Mouse (Mus musculus) limb, embryonic 10.5 days (tissue): ENCODE data around the gene Pcgf2. TPM values are rescaled to one million over a fixed set of nuclear protein-coding genes. Genes with fewer than 3 reads are reported as not detected.

Experiments
- DNase-seq: peaks from one replicate; pipeline ENCODE4 v3.0.0-alpha.2; 2017; ENCODE audit warnings: low spot score
- H3K27ac ChIP-seq: fragments of 300-500 bp; sonication (generic); 2 replicates; pipeline ENCODE4 v1.5.1; 2016; ENCODE audit warnings: mild to moderate bottlenecking
- H3K27me3 ChIP-seq: fragments of 300-500 bp; sonication (generic); 2 replicates; pipeline ENCODE4 v1.6.1; 2016; ENCODE audit warnings: low read depth, mild to moderate bottlenecking; ENCODE audit not compliant: poor library complexity, severe bottlenecking
- H3K36me3 ChIP-seq: fragments of 300-500 bp; sonication (generic); 2 replicates; pipeline ENCODE4 v1.6.1; 2016; ENCODE audit warnings: mild to moderate bottlenecking, moderate library complexity
- H3K4me1 ChIP-seq: fragments of 300-500 bp; sonication (generic); 2 replicates; pipeline ENCODE4 v1.6.1; 2016
- H3K4me3 ChIP-seq: fragments of 300-500 bp; sonication (generic); 2 replicates; pipeline ENCODE4 v1.5.1; 2016; ENCODE audit warnings: mild to moderate bottlenecking, moderate library complexity
- H3K9me3 ChIP-seq: fragments of 300-500 bp; sonication (generic); replicated peaks from 2 replicates; pipeline ENCODE4 v1.6.1; 2016; ENCODE audit warnings: mild to moderate bottlenecking
- WGBS: fragments of 180-500 bp; shearing (Covaris S2); methylation state at CpG from one replicate; pipeline ENCODE4 v1.1.7; 2016; 5-methylcytosine and 5-hydroxymethylcytosine counted together
- polyA plus RNA-seq: library from polyadenylated mRNA; unstranded; fragments of >200 nt; fragmentation: Nextera tagmentation; extraction: Ambion mirVana; gene quantifications from 2 replicates; pipeline ENCODE4 v1.2.1, GENCODE M21; 2016

Pcgf2 gene
- polyA plus RNA-seq, 1 experiment from 2014 or later = 21.5 TPM

DNA sequence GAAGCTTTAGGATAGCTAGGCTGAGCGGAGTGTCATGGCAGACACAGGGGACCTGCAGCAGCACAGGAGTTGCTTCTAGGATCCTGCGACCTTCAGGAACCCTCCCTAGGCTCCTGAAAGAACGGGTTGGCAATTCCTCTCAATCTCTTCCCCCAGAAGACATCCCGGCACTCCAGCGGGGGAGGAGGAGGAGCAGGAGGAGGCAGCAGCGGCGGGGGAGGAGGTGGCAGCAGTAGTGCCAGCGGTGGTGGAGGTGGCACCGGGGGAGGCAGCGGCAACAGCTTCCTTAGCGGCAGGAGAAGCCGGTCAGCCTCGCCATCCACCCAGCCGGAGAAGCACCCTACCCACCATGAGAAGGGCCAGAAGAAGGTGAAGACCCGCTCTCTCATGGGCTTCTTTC lies 31.0 kb downstream of the Pcgf2 start:
- Histone ChIP-seq H3K27ac (no peak overlapping the region), H3K4me3 (no peak overlapping the region), H3K27me3 (0 out of 2 replicates have a peak, but pooled peaks cover 3% of the 10 kb centered on the region), H3K4me1 (peaks cover 53% of the 10 kb centered on the region), H3K36me3 (peaks cover 96% of the 10 kb centered on the region), H3K9me3 (no peaks in the 10 kb centered on the region)
- DNase-seq = no peak
- 63% methylated on average over 15 of the region's 15 CpGs for WGBS

DNA sequence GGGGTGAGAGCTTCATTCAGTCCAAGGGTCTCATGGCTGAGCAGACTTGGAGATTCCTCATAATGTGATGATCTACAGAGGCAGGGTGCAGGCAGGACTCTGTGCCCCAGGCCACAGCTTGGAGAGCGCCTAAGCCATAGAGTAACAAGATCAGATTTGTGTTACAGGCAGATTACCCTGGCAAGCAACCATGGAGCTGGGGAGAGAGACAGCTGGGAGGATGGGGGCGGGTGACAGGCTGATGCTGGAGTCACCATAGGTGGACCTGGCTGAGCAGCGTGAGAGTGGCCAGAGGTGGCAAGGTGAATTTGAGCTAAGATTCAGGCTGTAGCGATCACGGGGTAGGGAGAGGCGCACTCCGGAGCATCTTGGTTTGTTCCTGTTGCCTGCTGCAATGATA lies 32.1 kb downstream of the Pcgf2 start:
- no peak for DNase-seq
- no peak overlapping the region for H3K27ac ChIP-seq
- 91% methylated on average over 7 of the region's 7 CpGs for WGBS
- no peak overlapping the region for H3K4me3 ChIP-seq
- H3K4me1 ChIP-seq = peaks cover 58% of the 10 kb centered on the region
- 0 out of 2 replicates have a peak, but pooled peaks cover 3% of the 10 kb centered on the region for H3K27me3 ChIP-seq
- peaks cover 85% of the 10 kb centered on the region for H3K36me3 ChIP-seq
- no peaks in the 10 kb centered on the region for H3K9me3 ChIP-seq

DNA sequence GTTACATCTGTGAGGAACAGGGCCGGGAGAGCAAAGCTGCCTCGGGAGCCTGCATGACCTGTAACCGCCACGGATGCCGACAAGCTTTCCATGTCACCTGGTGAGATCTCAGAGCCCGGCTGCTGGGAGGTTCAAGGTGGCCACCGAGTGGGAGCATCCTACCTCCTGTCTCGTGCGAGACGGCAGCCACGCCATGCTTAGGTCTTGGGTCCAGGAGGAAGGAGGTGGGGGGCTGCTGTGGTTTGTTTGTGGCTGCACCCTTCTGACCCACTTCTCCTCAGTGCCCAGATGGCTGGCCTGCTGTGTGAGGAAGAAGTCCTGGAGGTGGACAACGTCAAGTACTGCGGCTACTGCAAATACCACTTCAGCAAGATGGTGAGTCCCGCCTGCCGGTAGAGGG lies 33.5 kb downstream of the Pcgf2 start:
- DNase-seq = no peak
- peaks cover 71% of the 10 kb centered on the region for H3K36me3 ChIP-seq
- no peaks in the 10 kb centered on the region for H3K9me3 ChIP-seq
- H3K4me1 ChIP-seq = peaks cover 68% of the 10 kb centered on the region
- H3K4me3 ChIP-seq = no peak overlapping the region
- peaks cover 6% of the 10 kb centered on the region for H3K27me3 ChIP-seq
- 91% methylated on average over 15 of the region's 15 CpGs for WGBS
- no peak overlapping the region for H3K27ac ChIP-seq

DNA sequence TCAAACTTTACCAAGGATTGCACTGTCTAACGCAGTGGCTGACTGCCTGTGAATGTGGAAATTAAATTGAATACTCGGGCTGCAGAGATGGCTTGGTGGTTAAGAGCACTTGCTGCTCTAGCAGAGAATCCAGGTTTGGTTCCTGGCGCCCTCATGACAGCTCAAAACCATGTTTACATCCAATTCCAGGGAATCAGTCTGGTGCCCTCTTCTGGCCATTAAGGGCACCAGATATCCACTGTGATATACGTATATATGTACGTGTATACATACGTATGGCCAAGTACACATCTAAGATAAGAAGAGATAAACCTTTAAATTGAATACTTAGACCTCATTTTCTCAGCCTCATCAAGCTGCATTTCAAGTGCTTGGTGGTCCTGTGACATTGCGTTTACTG lies 34.1 kb downstream of the Pcgf2 start:
- Histone ChIP-seq H3K27ac (no peak overlapping the region), H3K27me3 (peaks cover 11% of the 10 kb centered on the region), H3K9me3 (no peaks in the 10 kb centered on the region), H3K4me3 (0 out of 2 replicates have a peak overlapping the region, but pooled peaks have one; percentile 73), H3K36me3 (peaks cover 65% of the 10 kb centered on the region), H3K4me1 (peaks cover 73% of the 10 kb centered on the region)
- DNase-seq = no peak
- WGBS = 93% methylated on average over 7 of the region's 7 CpGs

DNA sequence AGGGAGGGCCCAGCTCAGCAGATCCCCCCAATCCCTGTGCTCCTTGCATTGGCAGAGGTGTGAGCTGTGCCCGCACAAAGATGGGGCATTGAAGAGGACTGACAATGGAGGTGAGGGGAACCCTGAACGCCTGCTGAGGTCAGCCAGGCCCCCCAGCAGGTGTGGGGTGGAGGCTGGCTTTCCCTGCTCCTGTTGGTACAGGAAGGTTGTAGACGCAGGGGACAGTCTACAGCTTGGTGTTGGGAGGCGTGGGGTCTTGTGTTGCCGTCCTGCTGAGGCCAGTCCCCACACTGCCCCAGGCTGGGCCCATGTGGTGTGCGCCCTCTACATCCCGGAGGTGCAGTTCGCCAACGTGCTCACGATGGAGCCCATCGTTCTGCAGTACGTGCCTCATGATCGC lies 34.9 kb downstream of the Pcgf2 start:
- no peak for DNase-seq

DNA sequence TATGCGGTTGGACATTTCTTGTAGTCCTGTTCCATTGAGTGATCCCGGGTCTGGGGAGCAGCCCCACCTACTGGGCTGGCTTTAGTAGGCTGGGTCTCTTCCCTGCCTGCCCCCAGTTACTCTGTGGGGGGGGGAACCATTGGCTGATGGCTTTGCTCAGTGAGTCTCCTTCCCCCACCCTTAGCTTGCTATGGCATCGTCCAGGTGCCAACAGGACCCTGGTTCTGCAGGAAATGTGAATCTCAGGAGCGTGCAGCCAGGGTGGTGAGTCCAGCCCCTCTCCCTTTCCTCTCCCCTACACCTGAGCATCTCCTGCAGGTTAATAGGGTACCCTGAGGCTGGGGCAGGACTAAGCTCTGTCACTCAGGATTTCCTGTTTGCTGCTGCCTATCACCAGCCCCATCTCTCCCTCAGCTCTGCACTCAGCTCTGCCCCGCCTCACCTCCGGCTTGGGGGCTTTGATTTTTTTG lies 35.5 kb downstream of the Pcgf2 start:
- peaks cover 51% of the 10 kb centered on the region for H3K36me3 ChIP-seq
- H3K27me3 ChIP-seq = peaks cover 18% of the 10 kb centered on the region
- peak; percentile 46 for DNase-seq
- 38% methylated on average over 6 of the region's 6 CpGs for WGBS
- H3K4me1 ChIP-seq = peaks cover 73% of the 10 kb centered on the region
- H3K4me3 ChIP-seq = peak overlapping the region; percentile 73
- peak overlapping the region; percentile 97; the same call in 1 of the 2 replicates for H3K27ac ChIP-seq
- H3K9me3 ChIP-seq = no peaks in the 10 kb centered on the region

More for the DNA sequence above, 34.9 kb downstream of the Pcgf2 start:
- H3K4me1 ChIP-seq = peaks cover 73% of the 10 kb centered on the region
- H3K36me3 ChIP-seq = peaks cover 57% of the 10 kb centered on the region
- peak overlapping the region; percentile 73 for H3K4me3 ChIP-seq
- no peak overlapping the region for H3K27ac ChIP-seq
- H3K9me3 ChIP-seq = no peaks in the 10 kb centered on the region
- WGBS = 93% methylated on average over 13 of the region's 13 CpGs
- peaks cover 18% of the 10 kb centered on the region for H3K27me3 ChIP-seq

DNA sequence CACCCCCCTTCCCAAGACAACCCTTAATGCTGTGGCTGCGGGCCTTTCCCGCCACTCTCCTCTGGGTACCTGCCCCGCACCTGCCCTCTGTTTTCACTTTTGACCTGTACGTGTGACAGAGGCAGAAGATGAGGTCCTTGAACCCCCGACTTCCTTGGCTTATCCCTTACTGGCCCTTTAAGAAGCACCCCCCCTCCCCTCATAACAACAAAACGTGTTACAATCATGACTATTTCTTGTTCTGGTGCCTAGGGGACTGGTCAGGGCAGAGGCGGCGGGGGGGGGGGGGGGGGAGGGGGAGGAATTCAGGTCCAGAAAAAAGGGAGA lies 36.0 kb downstream of the Pcgf2 start:
- 0% methylated on average over 7 of the region's 8 CpGs for WGBS
- Histone ChIP-seq H3K9me3 (no peaks in the 10 kb centered on the region), H3K27me3 (peaks cover 16% of the 10 kb centered on the region), H3K27ac (peak overlapping the region; percentile 97), H3K36me3 (peaks cover 46% of the 10 kb centered on the region), H3K4me3 (peak overlapping the region; percentile 73), H3K4me1 (peaks cover 73% of the 10 kb centered on the region)
- DNase-seq = no peak

DNA sequence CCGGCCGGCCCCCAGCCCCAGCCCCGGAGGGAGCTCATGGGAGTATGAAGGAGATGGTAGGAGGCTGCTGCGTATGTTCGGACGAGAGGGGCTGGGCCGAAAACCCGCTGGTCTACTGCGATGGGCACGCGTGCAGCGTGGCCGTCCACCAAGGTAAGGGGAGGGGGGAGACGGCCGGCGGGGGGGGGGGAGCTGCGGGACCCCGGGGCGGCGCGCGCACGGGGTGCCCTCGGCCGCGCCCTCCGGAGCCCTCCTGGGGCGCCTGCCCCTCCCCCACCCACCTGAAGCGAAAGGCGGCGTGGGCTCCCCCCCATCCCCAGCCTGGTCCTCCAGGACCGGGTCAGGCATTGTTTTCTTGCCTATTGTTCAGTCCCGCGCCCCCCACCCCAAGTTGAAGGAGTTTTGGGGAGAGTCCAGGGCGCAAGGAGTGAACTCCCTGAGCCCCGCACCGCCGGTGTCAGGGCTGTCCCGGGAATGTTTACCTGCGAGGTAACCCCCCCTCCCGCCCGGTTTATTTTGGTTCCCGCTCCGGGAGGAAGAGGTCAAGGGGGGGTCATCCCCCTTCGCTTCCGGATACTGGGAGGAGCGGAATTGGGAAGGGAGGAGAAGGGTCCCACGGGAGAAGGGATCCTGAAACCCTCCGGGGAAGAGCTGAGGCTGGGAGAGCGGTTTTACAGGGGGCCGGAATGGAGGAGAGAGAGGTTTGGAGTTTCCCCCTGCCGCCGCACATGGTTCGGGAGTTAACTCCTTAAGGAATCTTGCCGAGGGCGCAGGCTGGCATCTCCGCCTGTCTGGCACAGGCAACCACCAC lies 36.6 kb downstream of the Pcgf2 start:
- H3K27ac ChIP-seq = peak overlapping the region; percentile 97
- no peaks in the 10 kb centered on the region for H3K9me3 ChIP-seq
- peak overlapping the region; percentile 73 for H3K4me3 ChIP-seq
- H3K4me1 ChIP-seq = peaks cover 73% of the 10 kb centered on the region
- peak; percentile 75 for DNase-seq
- H3K36me3 ChIP-seq = peaks cover 40% of the 10 kb centered on the region
- under 1% methylated on average over 37 of the region's 57 CpGs for WGBS
- H3K27me3 ChIP-seq = peaks cover 15% of the 10 kb centered on the region

DNA sequence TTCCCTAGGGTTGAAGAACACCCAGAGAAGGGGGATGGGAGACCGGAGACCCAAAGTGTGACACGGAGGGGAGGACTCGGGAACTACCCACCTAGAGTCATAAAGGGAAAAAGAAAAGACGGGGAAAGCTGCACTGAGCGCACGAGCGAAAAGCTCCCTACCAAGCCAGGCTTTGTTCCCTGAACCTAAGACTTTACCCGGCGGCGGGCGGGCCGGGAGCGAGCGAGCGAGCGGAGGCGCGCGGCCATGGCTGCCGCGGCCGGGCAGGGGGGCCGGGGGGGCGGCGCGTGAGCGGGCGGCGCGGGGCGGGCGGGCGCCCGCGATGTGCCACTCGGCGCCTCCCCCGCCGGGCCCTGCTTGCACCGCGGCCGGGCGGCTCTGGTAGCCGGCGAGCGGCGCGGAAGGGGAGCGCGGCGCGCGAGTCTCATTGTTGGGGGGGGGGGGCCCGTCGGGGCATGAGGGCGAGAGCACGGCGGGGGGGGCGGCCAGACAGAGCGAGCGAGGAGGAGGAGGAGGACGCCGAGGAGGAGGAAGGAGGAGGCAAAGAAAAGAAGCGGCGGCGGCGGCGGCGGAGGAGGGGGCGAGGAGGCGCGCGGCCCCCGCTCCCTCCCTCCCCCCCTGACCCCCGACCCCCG lies 37.3 kb downstream of the Pcgf2 start, which contains the start of gene Mllt6:
Mllt6 (plus strand) TSS at position 522 of the 635 bp plus-strand sequence.
- peak; percentile 81 for DNase-seq
- 4% methylated on average over 56 of the region's 76 CpGs for WGBS
- Histone ChIP-seq H3K27ac (peak within 1 kb of the TSS; percentile 97), H3K4me1 (peaks cover 66% of the 10 kb centered on the region), H3K36me3 (peaks cover 33% of the 10 kb centered on the region), H3K4me3 (peak within 1 kb of the TSS; percentile 73), H3K9me3 (no peaks in the 10 kb centered on the region), H3K27me3 (peaks cover 15% of the 10 kb centered on the region)

DNA sequence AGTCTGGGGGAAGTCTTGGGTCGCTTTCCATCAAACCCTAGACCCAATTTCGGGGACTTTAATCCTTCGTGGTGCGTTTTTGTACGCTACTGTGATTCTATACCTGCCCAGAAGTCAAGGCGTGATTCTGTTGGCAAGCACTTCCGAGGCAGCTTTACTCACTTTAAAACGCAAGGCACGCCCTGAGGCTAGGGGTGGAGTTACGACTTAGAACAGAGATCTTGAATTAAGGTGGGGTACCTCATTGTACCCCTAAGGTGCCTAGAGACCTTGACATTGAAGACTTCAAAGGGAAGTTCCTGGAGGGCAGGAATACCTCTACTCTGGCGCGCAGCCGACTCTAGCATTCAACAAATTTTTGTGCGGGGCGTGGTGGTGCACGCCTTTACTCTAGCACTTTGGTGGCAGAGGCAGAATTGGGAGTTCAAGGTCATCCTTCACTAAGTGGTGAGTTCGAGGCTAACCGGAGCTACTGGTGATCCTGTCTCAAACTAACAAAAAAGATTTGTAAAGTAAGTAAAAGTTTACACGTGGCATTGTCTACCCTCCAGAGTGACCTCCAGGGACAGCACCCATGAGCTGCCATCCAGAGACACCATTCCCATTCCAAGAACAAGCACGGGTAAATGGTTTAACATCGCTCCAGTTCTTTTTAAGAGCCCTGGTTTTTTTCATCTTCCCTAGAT lies 37.9 kb downstream of the Pcgf2 start:
- no peaks in the 10 kb centered on the region for H3K9me3 ChIP-seq
- DNase-seq = peak; percentile 52
- H3K4me1 ChIP-seq = peaks cover 69% of the 10 kb centered on the region
- under 1% methylated on average over 21 of the region's 21 CpGs for WGBS
- peak overlapping the region; percentile 73 for H3K4me3 ChIP-seq
- H3K27ac ChIP-seq = peak overlapping the region; percentile 97
- peaks cover 27% of the 10 kb centered on the region for H3K36me3 ChIP-seq
- peaks cover 15% of the 10 kb centered on the region for H3K27me3 ChIP-seq

DNA sequence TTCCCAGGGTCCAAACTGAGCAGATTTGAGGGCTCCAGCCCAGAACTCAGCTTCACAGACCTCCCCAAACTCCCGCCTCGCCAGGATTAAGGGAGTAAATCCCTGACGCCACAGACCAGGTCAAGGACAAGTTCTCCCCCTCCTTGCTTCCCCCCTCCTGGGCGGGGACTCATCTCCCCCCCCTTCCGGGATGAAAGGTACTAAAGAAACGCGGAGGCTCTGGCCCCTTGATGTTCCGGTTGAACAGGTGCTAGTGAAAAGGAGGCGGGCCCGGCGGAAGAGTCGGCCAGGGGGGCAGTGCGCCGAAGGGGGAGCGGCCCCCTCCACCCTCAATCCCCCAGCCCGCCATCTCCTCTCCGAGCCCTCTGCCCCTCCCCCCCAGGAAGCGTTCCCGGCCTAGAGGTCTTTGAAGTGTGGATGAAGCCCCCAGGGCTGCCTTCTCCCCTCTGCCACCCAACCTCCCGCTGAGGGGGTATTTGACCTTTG lies 38.6 kb downstream of the Pcgf2 start:
- peak overlapping the region; percentile 73 for H3K4me3 ChIP-seq
- H3K4me1 ChIP-seq = peaks cover 70% of the 10 kb centered on the region
- H3K9me3 ChIP-seq = no peaks in the 10 kb centered on the region
- peak; percentile 81 for DNase-seq
- peaks cover 15% of the 10 kb centered on the region for H3K27me3 ChIP-seq
- WGBS = 0% methylated on average over 19 of the region's 20 CpGs
- H3K36me3 ChIP-seq = peaks cover 20% of the 10 kb centered on the region
- peak overlapping the region; percentile 97 for H3K27ac ChIP-seq

DNA sequence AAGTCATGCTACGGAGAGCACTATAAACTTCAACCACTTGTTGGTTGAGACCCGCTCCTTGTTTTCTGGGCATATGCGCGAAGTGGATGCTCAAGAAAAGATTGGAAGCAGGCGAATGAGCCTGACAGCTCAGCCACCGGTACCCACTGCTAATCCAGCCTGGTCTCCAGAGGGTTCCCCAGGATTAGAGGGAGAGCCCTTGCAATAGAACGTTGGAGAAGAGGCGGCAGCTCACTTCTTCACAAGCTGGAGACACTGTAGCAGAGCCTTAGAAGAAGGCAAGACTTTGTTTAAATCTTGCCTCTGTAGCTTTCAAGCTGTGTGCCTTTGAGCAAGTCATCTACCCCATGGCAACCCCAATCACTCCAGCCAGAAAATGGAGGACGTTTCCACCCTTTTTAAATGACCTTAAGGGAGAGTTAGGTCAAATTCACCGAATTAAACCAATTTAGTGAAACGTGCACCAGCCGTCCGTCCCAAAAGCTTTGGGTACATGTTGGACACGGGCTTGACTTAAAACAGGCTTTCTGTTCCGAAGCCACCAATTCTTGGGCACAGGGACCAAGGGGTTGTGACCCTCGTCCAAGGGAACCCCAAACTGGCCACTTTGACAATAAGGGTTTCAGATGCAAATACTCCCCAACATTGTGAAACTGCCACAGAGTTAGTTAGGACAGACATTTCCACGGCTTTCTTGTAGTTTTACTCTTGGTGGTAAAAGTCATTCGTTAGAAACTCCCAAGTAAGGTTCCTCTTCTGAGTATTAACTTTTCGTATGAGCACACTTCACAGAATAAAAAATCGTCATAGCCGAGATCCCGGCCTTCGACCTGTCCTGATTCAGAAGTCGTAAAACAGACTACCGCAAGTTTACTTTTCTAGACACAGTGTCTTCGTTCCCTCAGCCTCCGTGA lies 39.3 kb downstream of the Pcgf2 start:
- peaks cover 13% of the 10 kb centered on the region for H3K36me3 ChIP-seq
- H3K27me3 ChIP-seq = peaks cover 15% of the 10 kb centered on the region
- peak overlapping the region; percentile 90; the same call in 1 of the 2 replicates for H3K27ac ChIP-seq
- peak overlapping the region; percentile 73 for H3K4me3 ChIP-seq
- H3K9me3 ChIP-seq = no peaks in the 10 kb centered on the region
- peak; percentile 52 for DNase-seq
- H3K4me1 ChIP-seq = peaks cover 73% of the 10 kb centered on the region
- 2% methylated on average over 27 of the region's 27 CpGs for WGBS
